Mouse (Mus musculus) cerebellum, postnatal 4 days (tissue): ENCODE results near the gene Smg6.

Experiments
- DNase-seq, 2 experiments: peaks; one replicate each; pipeline ENCODE4 v3.0.0; 2022; ENCODE audit warnings: low spot score in 2 of 2, mixed read lengths in 1 of 2

Smg6 gene

GRCm38 (mm10) chr11:75108909-75109308, 183.3 kb downstream of the Smg6 start:
- DNase-seq, result no peak

- DNase-seq, result no peak
Observed at GRCm38 (mm10) chr11:75116379-75116778, 190.8 kb downstream of the Smg6 start.

GRCm38 (mm10) chr11:75118141-75118540, 192.5 kb downstream of the Smg6 start:
- no peak for DNase-seq

- DNase-seq, result no peak
Observed at GRCm38 (mm10) chr11:75119298-75119697, 193.7 kb downstream of the Smg6 start.

GRCm38 (mm10) chr11:75119841-75120240, 194.2 kb downstream of the Smg6 start:
- no peak for DNase-seq

- DNase-seq, result no peak
Observed at GRCm38 (mm10) chr11:75121348-75121747, 195.7 kb downstream of the Smg6 start.

- DNase-seq, result no peak
Observed at GRCm38 (mm10) chr11:75124406-75124805, 198.8 kb downstream of the Smg6 start.

- no peak for DNase-seq
Observed at GRCm38 (mm10) chr11:75126384-75126783, 200.8 kb downstream of the Smg6 start.

- DNase-seq, result no peak
Observed at GRCm38 (mm10) chr11:75129481-75129880, 203.9 kb downstream of the Smg6 start.

GRCm38 (mm10) chr11:75131300-75131699, 205.7 kb downstream of the Smg6 start:
- DNase-seq, result no peak

GRCm38 (mm10) chr11:75132278-75132677, 206.7 kb downstream of the Smg6 start:
- DNase-seq, result peak in 1 of 2 experiments; percentile 48

GRCm38 (mm10) chr11:75133391-75133790, 207.8 kb downstream of the Smg6 start:
- DNase-seq, result no peak

- no peak for DNase-seq
Observed at GRCm38 (mm10) chr11:75133951-75134350, 208.3 kb downstream of the Smg6 start.

- DNase-seq, result no peak
Observed at GRCm38 (mm10) chr11:75134485-75135068, 209.0 kb downstream of the Smg6 start.

GRCm38 (mm10) chr11:75135358-75135757, 209.7 kb downstream of the Smg6 start:
- no peak for DNase-seq

- no peak for DNase-seq
Observed at GRCm38 (mm10) chr11:75136666-75137398, 211.2 kb downstream of the Smg6 start.

GRCm38 (mm10) chr11:75139122-75139963, 213.7 kb downstream of the Smg6 start:
- DNase-seq, result no peak

GRCm38 (mm10) chr11:75140431-75140830, 214.8 kb downstream of the Smg6 start:
- DNase-seq, result no peak

GRCm38 (mm10) chr11:75141038-75141437, 215.4 kb downstream of the Smg6 start:
- no peak for DNase-seq

- no peak for DNase-seq
Observed at GRCm38 (mm10) chr11:75141913-75142312, 216.3 kb downstream of the Smg6 start.

GRCm38 (mm10) chr11:75142749-75143148, 217.1 kb downstream of the Smg6 start:
- DNase-seq, result no peak

GRCm38 (mm10) chr11:75145841-75146240, 220.2 kb downstream of the Smg6 start:
- no peak for DNase-seq
